Mouse (Mus musculus): ENCODE data around the gene Ldb1.

Ldb1 gene

DNA sequence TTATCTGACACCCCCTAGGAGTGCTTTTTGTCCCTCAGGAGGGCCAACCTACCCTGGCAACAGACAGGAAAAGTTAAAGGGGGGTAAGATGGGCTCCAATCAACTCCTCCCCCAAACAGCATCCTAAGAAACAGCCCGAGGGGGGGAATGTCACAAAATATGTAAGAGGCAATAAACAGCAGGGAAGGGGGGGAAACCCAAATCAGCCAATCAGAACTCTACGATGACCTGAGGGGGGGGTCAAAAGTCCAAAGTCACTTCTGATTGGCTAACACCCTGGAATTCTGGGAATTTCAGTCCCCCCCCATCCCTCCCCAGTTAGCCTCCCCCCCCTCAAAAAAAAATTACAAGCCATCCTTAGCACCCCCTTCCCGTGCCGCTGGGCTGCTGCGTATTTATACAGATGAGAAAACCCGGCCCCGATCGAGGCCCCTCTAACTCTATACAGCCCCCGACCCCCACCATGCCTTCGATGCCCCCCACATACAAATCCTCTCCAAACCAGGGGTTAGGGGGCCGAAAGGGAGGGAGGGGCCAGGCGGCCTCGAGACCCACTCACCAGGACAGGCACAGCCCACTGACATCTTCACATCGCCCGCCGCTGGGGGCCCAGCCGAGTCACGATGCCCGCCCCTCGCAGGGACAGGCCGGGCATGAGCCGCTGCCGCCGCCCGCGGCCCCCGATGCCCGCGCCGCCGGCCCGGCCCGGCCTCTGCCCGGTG is 582 bp downstream of the Ldb1 start, which contains the start of gene Pprc1:
Gene Pprc1, plus strand, starts transcription at position 616 of the 722 bp plus-strand sequence.
- in situ Hi-C loops (cut with MboI, MseI): loop anchor here (10.0 kb wide), 1 partner anchor 1410 kb away; no protein-coding TSS in a partner anchor

DNA sequence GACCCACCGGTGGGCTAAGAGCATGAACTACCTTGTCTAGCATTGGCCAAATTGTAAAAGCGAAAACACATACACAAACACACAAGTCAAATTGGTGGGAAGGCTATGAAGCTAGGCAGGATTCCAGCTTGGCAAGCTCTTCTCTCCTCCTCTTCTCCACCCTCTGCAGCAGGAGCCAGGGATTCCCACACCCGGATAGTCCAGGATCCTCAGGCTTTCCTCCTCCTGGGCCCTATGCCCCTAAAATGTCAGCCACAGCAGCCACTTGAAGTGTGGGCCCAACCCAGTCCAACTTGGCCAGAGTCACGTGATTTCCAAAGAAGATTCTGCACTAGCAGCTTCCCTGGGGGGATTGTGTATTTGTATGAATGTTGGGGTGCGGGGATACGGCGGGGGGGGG is 1.6 kb downstream of the Ldb1 start:
- in situ Hi-C loops (cut with MboI, MseI): loop anchor here (10.0 kb wide), 1 partner anchor 1411 kb away; no protein-coding TSS in a partner anchor

DNA sequence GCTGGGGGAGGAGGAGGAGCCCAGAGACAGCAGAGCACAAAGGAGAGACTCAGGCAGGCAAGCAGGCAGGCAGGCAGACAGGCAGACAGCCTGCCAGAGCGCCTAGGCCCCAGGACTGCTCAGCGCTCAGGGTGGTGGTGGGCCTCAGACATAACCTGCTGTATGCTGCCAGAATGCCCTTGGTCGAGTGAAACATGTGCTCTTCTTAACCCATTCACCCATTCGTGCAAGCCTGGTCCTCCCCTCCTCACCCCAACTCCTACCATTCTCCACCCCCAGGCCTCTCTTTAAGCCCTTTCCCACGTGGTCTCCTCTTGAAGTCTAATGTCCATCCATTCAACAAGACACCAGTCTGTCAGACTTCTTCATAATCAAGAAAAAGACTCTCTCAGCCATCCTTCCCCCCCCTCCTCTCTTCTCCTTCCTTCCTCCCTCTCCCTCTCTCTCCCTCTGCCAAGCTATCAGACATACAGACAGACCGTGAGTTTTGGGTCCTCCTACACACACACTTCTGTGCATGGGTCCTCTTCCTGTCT is 2.5 kb downstream of the Ldb1 start:
- in situ Hi-C loops (cut with MboI, MseI): loop anchor here (10.0 kb wide), 1 partner anchor 1412 kb away; no protein-coding TSS in a partner anchor

DNA sequence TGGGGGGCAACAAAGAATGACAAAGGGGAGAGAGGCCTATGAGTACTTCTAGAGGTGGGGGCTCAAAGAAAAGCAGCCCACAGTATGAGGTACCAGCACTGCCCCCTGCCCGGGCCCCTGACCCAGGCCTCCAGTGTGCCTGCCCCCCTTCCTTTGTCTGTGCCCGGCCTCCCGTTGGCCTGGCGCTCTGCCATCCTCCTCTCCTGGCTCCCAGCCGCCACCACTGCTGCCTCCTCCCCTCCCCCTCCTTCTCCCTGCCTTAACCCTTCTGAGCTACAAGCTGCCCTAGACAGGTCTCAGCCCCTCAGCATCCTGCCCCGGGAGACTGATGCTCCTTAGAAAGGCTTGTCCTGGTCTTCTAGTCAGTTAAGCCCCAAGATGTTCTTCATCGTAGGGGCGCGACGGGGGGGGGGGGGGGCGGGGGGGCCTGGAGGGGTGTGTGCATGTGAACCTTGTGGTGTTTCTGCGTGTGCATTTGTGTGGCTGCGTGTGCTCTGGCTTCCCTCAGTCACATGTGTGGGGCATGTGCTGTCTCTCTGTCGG is 3.0 kb downstream of the Ldb1 start:
- in situ Hi-C loops (cut with MboI, MseI): loop anchor here (10.0 kb wide), 1 partner anchor 1413 kb away; no protein-coding TSS in a partner anchor

DNA sequence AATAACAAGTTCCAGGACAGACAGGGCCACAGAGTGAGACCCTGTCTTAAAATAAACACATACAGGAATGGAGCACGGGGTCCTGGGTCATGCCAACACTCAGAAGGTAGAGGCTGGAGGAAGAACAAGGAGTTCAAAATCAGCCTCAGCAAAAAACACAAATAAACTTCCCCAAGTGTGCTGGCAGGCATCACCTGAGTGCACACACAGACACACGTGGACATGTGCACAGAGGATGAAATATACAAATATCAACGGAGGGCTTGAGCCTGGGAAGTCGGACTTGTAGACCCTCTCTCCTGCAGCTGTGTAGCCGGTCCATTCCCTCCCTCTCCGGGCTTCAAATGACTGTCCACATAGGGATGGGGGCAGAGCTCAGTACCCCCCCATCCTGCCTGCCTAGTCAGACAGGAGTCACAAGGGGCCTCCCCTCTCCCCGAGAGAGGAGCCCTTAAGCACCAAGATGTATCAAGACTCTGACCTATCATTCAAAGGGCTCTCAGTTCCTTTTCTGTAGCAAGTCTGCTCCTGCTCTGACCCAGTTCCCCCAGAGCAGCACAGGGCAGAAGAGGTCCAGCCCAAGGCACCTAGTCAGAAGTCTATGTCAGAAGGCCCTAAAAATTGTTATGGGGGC is 3.6 kb downstream of the Ldb1 start:
- in situ Hi-C loops (cut with MboI, MseI): loop anchor here (10.0 kb wide), 1 partner anchor 1413 kb away; no protein-coding TSS in a partner anchor

DNA sequence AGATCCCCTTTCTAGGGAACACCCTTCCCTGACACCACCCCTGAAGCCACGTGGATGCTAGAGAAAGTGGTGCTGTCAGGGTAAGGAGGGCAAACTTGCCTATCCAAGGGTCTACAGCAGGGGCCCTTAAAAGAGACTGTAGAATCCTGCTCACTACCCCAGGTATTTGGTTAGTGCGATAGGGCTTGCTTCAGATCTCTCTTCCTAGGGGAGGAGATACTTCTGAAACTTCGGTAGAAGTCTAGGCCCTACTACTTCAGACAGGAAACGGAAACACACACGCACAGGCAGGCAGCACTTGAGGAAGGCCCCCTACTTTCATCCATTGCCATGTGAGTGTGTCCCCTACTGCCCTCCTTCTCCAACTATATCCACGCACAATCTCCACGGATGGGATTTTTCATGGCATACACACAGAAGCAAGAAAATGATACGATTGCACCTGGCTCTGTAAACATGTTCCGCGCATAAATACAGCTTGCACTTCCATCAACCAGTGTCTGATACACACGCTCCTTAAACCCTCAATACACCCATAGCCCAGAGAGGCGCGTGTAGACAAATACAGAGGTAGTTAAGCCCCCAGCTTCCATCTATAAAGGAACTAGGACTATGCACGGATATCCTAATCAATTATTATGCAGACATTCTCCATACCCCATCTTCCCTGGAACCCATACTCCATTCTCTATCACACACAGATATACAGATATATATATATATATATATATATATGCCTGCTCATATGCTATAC is 4.7 kb downstream of the Ldb1 start:
- in situ Hi-C loops (cut with MboI, MseI): loop anchor here (10.0 kb wide), 1 partner anchor 1414 kb away; no protein-coding TSS in a partner anchor

DNA sequence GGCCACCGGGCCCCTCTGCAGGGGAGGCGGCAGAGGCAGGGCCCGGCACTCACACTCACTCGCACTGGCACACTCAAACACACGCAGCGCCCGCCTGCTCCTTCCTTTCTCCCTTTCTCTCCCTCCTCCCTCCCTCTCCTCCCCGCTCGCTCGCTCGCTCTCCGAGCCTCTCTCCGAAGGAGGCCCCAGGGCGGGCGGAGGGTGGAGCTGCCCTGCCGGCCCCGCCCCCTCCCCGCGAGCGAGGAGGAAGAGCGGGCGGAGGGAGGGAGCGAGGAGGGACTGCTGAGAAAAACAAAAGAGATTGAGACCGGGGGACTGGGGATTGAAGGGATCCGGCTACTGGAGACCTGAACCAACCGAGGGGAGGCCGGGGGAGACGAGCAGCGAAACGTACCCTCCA is 5.5 kb downstream of the Ldb1 start:
- in situ Hi-C loops (cut with MboI, MseI): no loop called here

DNA sequence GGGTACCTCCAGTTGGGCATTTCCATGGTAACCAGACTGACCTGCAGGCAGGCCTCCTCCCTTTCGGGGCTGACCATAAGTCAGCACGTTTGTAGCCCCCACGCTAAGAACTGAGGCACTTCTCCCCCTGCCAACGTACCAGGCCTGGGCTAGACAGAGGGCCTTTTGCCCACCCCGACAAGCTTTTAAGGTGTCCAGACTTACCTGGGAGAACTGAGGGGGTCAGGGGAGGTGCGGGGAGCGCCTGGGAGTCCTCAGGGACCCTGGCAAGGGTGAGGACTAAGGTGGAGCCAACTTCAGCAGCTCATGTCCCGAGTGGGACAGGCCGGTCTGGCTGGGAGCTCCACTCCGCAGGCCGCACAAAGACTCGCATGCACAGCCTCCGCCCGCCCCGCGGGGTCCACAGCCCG is 6.2 kb downstream of the Ldb1 start:
- in situ Hi-C loops (cut with MboI, MseI): no loop called here

DNA sequence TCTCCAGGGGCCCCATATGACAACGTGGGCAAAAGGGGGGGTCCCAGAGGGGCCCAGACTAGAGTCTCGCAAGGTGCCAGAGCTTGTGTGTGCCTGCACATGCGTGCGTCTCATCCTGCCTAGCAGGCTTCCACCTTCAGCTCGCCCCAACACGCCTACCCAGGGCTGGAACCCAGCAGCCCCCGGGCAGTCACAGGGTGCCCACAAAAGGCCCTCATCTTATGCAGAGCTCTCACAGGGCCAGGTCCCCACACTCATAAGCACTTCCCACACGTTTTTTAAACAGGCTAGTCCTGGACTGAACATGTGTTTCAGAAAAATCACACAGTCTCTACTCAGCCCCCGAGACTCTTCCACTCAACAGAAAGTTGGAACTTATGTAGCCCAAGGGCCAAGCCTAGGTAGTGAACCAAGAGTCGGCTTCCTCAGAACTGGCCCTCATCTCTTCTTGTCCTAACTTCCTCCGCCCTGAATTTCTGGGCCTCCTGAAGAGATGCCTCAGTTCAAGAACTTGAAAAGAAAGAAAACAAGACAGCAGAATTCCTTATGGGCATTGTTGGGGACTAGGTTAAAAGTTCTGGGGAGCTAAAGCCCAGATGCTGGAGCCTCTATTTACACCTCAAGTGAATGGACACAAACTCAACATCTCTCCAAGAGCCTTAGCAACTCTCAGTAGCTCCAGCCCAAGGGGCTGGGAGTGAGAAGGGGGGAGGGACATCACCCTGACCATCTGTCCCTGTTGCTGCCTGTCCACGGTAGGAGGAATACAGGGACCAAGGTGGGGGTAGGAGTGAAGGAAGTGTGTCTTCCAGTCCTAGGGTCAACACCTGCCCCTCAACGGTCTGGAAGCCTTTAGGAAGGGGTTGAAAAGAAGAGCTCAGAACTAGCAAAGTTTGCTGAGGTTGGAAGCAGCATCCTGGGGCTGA is 6.8 kb downstream of the Ldb1 start:
- in situ Hi-C loops (cut with MboI, MseI): no loop called here

DNA sequence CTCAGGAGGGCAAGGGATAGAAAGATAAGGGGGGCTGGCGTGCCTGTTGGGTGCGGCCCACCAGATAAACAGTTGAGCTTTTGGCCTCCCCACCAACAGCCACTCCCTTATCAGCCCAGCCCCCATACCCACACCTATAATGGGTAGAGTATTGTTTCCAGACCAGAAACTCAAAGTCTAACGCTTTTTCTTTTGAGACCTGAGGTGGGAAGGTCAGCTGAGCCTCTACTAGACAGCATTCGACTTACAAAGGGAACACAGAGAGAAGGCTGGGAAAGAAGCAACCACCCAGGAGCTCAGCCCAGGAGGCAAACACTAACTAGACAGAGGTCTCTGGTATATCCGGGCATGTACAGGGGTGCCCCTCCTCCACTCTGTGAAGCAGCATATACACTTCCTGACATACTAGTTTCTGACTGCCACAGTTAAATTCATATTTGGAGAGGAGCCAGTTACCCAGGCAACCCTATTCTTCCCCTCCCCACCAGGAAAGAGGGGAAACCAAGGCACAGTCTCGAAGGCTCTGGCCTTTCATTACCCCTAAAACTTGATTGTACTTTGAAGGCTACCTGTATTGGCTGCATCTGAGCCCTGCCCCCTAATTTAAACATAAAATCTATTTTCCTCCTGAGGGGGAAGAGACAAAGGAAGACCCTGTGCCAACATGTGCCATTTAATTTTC is 7.6 kb downstream of the Ldb1 start:
- in situ Hi-C loops (cut with MboI, MseI): no loop called here

DNA sequence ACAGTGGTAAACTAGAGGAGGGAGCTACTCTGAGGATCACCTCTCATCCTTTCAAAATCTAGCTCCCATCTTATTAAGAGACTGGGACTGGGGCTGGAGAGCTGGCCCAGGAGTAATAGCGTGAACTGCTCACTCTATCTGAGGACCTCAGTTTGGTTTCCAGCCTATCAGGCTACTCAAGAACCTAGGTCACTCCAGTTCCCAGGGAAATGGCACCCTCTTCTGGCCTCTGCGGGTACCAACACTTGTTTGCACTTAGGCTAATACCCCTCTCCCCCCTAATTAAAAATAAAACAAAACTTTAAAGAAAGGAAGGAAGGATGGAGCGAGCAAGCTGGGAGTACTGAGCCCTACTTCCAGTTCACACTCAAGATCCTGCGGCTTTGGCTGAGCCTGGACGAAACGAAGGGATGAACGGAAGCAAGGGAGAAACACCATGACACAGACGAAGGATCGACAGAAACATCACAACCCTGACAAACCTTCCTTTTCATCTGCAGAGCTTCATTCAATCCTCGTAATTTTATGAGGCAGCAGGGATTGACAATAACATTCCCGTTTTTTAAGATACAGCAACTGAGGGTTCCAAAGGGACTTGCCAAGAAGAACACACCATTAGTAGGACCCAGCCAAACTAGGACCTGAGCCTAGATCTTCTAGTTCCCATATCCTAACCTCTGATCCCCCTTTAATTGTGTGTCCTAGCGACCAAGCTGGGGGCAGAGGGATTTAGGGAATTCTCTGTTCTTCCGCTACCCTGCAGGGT is 8.4 kb downstream of the Ldb1 start:
- in situ Hi-C loops (cut with MboI, MseI): no loop called here

DNA sequence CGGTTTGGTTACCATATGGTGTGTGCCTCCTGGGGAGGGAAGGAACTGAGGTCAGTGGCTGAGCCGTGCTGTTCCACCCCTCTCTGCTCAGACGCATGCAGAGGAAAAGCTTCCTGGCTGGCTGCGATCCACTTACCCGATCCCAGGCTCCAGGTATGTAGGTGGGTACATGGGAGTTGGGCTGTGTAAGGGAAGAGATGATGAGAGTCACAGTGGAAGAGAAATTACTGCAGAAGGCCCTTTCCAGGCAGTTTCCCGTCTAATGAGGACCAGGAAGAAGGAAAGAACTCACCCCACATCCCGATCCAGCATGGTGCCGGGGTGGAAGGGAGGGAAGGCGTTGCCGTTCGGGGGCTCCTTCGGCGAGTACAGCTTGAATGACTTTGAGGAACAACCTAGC is 9.0 kb downstream of the Ldb1 start:
- in situ Hi-C loops (cut with MboI, MseI): no loop called here

DNA sequence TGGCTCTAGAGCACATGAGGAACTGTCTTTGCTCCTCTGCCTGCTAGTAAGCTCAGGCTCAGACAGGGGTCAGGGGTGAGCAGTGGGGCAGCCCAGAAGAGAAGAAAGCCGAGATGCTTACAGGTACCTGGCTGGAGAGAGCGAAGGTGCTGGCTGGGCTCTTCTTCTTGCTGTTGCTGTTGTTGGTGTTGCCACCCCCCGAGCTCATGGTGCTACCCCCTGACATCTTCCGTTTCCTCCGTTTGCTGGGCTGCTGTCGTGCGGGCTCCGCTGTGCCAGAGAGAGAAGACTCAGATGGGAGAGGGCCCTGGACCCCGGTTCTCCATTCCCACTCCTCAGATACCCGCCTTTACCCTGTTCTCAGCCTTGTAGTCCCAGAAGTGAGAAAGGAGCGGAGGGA is 11.1 kb downstream of the Ldb1 start:
- in situ Hi-C loops (cut with MboI, MseI): no loop called here

DNA sequence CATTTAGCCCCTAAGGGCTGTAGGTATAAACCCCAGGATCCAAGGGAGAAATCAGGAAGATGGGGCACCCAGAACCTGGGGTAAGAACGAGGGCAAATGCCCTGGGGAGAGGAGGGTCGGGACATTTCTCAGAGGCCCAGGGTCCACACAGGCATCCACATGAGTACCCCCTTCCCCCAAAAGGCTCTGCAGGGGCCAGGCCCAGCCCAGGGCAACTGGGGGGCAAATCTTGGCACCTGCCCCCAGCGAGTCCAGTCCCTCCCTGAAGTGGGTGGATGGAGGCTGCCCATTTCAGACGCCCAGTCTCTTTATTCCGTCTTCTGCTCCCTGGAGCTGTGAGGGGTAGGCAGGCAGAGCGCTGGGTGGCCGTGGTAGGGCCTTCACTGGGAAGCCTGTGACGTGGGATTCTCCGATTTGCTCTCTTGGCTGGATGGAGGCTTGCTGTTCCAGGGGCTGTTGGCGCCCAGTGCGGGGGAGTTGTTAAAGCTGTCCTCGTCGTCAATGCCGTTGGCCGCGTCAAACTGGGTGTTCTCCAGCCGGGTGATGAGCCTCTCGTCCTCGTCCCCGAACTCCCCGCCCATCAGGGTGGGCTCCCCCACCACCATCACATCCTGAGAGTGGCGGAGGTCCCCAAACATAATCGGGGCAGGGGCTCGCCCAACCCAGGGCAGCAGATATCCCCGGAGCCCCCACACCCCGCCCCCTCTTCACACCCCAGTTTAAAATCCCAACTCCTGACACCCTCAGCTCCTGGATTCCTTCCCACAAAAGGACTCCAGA is 12.1 kb downstream of the Ldb1 start:
- in situ Hi-C loops (cut with MboI, MseI): no loop called here

DNA sequence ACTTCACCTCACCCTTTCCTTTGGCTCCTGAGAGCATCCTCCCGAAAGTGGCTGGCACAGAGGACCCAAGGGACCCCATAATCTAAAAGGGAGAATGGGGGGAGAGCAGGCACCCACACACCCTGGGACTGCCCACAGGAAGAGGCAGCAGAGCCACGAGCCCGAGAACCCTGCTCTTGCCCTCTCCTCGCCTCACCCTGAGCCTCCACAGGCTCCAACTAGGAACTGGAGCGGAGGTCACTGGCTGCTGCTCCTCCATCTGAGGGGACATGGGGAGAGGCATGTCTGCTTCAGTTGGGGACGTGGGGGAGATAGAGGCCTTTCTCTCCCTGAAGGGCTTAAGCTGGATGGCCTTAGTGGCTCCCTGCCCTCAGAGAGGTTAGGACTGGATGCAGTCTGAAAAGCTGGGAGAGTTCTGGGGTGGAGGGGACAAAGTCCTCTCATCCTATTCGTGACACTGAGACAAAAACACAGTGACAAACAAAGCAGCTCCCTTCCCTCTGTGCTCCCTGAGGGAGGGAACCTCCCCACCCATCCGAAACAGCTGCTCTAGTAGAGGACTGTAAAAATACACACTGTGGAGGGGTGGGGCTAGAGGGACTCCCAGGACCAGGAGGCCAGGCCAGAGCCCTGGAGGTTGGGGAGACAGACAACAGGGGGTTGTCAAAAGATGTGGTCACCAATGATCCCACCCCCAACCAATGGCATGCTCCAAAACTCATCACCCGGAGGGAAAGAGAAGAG is 13.2 kb downstream of the Ldb1 start:
- in situ Hi-C loops (cut with MboI, MseI): no loop called here

DNA sequence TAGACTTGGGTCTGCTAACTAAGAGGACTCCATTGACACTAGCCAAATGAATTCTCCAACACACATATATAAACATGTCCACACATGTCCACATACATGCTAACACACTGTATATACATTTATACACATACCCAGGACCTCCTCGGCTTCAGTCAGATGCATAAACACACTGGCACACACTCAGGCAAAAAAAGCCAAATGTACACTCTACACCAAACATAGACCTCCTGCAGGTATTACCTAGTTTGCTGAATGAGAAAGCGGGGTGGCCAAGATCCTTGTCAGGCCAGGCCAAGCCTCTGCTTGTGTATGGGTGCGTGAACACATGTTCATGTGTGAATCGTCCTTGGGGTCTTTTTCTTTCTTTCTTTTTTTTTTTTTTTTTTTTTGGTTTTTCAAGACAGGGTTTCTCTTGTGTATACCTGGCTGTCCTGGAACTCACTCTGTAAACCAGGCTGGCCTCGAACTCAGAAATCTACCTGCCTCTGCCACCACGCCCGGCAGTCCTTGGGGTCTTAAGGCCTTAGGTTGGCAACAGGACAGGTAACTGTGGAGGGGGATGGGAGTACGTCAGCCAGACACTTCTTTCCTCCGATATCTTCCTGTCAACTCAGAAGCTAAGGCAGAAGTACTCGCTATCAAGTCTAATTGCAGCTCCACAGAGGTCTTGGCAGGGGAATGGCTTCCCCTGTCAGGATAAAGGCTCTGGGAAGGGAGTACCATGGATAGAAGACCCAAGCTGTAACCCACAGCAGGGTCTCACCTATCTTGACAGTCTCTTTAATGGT is 14.6 kb downstream of the Ldb1 start:
- in situ Hi-C loops (cut with MboI, MseI): no loop called here

DNA sequence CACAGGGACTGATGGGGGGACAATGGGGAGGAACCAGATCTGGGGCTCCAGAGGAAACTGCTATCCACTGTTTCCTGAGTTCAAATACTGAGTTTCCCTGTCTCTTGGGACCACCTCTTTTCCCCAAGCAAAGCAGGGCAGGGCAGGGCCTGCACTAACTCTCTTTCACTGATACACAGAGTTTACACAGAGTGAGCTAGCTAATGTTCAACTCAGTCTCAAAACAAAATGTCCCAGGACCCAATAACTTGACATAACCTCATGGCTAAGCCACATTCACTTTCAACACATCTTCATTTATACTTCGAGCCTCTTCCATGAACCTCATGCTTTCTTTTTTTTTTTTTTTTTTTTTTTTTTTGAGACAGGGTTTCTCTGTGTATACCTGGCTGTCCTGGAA is 15.4 kb downstream of the Ldb1 start:
- in situ Hi-C loops (cut with MboI, MseI): loop anchor here (5.0 kb wide), 1 partner anchor 82 kb away; no protein-coding TSS in a partner anchor

Measured in T-helper 1 cell (primary cell).